Mouse (Mus musculus): ENCODE results near the gene Ubap2l.

DNA sequence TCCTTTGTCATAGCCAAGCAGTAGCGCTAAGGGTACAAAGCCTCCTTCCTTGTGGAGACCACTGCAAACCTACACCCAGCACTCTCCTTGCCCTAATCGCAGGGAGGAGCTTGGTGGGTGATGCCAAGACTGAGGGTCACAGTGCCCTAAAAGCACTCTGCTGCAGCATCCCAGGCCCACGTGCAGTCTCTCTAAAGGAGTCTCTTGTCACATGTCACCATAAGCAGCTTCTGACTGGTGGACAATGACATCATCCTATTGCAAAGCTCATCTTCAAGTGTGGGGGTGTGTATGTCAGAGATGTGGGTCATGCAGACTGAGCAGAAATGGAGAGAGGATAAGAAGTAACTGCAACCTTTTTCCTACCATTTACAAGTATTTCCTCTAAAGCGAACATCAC lies 93.0 kb downstream of the Ubap2l start:
- TF ChIP-seq POLR2A (IDR thresholded peaks at IDR 0.05; ENCODE audit: borderline replicate concordance, control insufficient read depth, low read depth, low read length), result no peak
- no peak for TF ChIP-seq CTCF (IDR thresholded peaks at IDR 0.05; ENCODE audit: control insufficient read depth, insufficient read depth, low read length)
